Mouse (Mus musculus): Measurements from ENCODE around the gene St8sia2. TPM values are rescaled to one million over a fixed set of nuclear protein-coding genes. Genes with fewer than 3 reads are reported as not detected.
A peak's percentile ranks its signal among the peaks of the same experiment; 100 is the strongest.

St8sia2 gene
- polyA plus RNA-seq, 1 experiment from 2014 or later = 78.8 TPM

DNA sequence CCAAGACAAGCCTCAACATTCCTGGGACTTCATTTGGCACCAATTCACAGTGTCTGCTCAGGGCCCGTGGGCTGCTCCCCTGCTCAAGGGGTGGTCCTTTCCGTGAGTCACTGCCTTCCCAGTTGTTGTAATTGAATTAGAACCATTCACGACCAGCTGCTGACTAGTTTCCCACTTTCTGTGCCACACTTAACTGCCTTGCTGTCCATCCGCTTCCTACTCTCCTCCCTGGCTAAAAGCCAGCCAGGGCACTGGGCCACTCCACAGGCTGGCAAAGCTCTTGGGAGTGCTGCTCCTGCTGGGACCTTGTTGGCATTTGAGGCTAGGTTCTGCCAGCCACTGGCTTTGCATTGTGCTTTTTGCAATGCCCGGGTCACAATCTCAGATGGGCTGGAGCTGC, 59.0 kb downstream of the St8sia2 start:
- H3K4me1 ChIP-seq = peaks cover 8% of the 10 kb centered on the region; the same call in 1 of the 2 replicates
- H3K27ac ChIP-seq (replicated peaks) = no peak overlapping the region
- H3K9me3 ChIP-seq = no peaks in the 10 kb centered on the region
- no peaks in the 10 kb centered on the region for H3K27me3 ChIP-seq
- 32% methylated on average over 5 of the region's 5 CpGs for WGBS
- no peak overlapping the region for H3K4me2 ChIP-seq (replicated peaks)
- H3K36me3 ChIP-seq = peaks cover 74% of the 10 kb centered on the region
- no peak overlapping the region for H3K9ac ChIP-seq (replicated peaks)
- no peak overlapping the region for H3K4me3 ChIP-seq
- ATAC-seq (replicated peaks) = peak; percentile 23; the same call in 1 of the 2 replicates

DNA sequence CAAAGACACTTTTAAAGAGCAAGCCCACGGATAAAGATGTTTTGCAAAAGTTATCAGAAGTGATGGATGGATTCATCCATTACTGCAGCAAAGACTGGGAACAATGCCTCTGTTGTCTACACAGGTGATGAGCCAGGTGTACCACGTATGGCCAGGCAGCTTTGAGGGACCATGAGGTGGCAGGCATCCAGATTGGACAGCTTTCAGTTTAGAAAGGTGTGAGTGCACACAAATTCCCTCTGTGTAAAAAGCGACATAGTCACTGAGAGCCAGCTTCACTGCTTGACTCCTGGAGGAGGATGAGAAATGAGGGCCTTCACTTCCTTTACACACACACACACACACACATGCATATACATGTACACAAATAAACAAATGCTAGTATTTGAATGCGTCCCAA, 60.4 kb downstream of the St8sia2 start:
- WGBS = 83% methylated on average over 4 of the region's 4 CpGs
- Histone ChIP-seq H3K4me2 (replicated peaks) (no peak overlapping the region), H3K9ac (replicated peaks) (no peak overlapping the region), H3K4me1 (peaks cover 8% of the 10 kb centered on the region; the same call in 1 of the 2 replicates), H3K36me3 (peaks cover 69% of the 10 kb centered on the region), H3K27ac (replicated peaks) (no peak overlapping the region), H3K9me3 (no peaks in the 10 kb centered on the region), H3K4me3 (no peak overlapping the region), H3K27me3 (no peaks in the 10 kb centered on the region)
- ATAC-seq (replicated peaks) = no peak

DNA sequence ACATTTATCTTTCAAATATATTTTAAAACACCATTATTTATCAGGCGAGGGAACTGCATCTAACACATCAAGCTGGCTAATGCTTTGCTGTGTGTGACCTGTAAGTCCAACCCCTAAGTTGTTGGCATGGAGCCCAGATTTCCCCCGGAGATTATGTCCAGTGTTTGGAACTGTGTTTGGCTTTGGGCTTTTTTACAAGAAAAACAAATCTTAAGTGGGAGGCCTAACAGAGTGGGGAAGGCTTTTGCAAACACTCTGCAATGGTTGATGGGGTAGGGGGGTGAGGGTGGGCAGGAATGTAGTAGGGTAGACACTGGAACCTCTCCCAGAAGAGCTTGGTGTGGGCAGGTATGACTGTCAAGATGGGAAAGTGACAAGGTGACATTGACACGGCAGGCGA, 71.8 kb downstream of the St8sia2 start:
- peak; percentile 14 for ATAC-seq (replicated peaks)
- Histone ChIP-seq H3K27ac (replicated peaks) (no peak overlapping the region), H3K4me3 (no peak overlapping the region), H3K4me1 (peaks cover 16% of the 10 kb centered on the region), H3K36me3 (peaks cover 56% of the 10 kb centered on the region), H3K4me2 (replicated peaks) (no peak overlapping the region), H3K9ac (replicated peaks) (no peak overlapping the region), H3K9me3 (no peaks in the 10 kb centered on the region), H3K27me3 (no peaks in the 10 kb centered on the region)
- WGBS = 38% methylated on average over 4 of the region's 4 CpGs

DNA sequence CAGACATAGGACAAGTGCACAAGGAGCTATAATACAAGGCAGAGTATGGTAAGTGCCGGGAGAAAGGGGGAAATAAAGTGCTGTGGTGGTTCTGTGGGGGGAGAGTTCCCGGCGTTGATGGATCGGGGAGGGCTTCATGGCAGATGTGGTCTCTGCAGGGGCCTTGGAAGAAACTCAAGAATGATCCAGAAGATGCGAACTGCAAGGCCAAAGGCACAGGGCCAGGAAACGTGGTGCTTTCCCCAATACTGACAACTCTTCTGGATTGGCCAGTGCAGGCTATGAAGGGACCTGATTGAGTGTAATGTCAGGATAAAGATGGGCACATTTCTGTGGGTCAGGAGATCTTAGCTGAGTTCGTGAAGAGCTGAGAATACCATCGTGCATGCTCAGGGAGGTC, 74.3 kb downstream of the St8sia2 start:
- Histone ChIP-seq H3K4me2 (replicated peaks) (no peak overlapping the region), H3K36me3 (peaks cover 38% of the 10 kb centered on the region), H3K9me3 (no peaks in the 10 kb centered on the region), H3K4me1 (peaks cover 16% of the 10 kb centered on the region), H3K27me3 (no peaks in the 10 kb centered on the region), H3K4me3 (no peak overlapping the region), H3K27ac (replicated peaks) (no peak overlapping the region), H3K9ac (replicated peaks) (no peak overlapping the region)
- WGBS = 93% methylated on average over 8 of the region's 8 CpGs
- ATAC-seq (replicated peaks) = no peak

DNA sequence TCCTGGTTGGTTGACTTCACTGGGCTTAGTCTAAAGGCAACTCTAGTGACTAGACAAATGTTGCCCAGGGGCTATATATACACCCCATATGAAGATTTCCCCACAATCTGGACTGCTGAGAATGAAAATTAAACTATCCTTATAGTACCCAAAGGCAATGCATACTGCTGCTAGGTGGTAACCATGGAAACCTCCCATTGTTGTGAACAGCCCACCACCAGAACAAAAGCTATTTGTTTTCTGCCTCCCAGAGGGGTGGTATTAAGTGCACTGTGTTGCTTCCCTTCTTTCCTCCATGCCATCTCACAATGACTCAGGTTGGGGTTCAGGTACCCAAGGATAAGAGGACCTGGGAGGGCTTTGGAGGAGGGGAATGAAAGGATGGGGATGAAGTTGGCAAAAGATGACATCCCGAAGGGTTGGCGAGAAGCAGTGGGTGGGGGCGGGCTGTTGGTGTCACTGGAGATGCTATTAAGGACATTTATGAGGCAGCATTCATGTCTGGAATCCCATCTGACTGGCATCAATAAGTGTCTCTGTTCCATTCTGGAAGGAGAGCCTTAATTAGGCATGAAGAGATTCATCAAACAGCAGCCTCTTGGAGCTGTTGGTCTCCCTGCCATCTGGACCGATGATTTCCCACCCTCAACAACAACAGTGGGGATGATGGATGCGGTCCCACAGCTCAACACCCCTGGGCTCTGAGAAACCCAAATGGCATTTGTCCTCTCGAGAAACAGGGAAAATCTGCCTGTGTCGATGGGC, 75.3 kb downstream of the St8sia2 start:
- no peak overlapping the region; the same call in 1 of the 2 replicates for H3K27ac ChIP-seq (replicated peaks)
- no peak overlapping the region for H3K9ac ChIP-seq (replicated peaks)
- 63% methylated on average over 7 of the region's 7 CpGs for WGBS
- H3K36me3 ChIP-seq = peaks cover 31% of the 10 kb centered on the region
- H3K9me3 ChIP-seq = no peaks in the 10 kb centered on the region
- peaks cover 16% of the 10 kb centered on the region for H3K4me1 ChIP-seq
- no peaks in the 10 kb centered on the region for H3K27me3 ChIP-seq
- ATAC-seq (replicated peaks) = peak; percentile 42
- H3K4me2 ChIP-seq (replicated peaks) = no peak overlapping the region
- no peak overlapping the region for H3K4me3 ChIP-seq

DNA sequence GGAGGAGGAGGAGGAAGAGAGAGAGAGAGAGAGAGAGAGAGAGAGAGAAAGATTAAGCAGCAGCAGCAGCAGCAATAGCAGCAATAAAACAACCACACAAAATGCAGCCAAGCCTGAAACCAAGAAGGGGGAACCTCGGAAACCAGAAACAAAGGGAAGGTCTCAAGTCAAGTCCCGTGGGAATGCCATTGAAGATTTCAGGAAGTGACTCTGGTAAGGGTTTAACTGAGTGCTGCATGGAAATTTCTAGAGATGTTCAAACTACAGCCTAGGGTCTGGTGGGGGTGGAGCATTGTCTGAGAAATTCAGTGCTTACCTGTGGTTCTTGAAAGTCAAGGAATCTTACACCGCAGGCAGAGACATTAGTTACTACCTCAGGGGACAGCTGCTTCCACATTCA, 77.4 kb downstream of the St8sia2 start:
- Histone ChIP-seq H3K27ac (replicated peaks) (no peak overlapping the region), H3K27me3 (no peaks in the 10 kb centered on the region), H3K9ac (replicated peaks) (no peak overlapping the region), H3K4me3 (no peak overlapping the region), H3K4me1 (peaks cover 5% of the 10 kb centered on the region; the same call in 1 of the 2 replicates), H3K9me3 (no peaks in the 10 kb centered on the region), H3K36me3 (peaks cover 11% of the 10 kb centered on the region; the same call in 1 of the 2 replicates), H3K4me2 (replicated peaks) (no peak overlapping the region)
- ATAC-seq (replicated peaks) = no peak
- 57% methylated on average over 3 of the region's 3 CpGs for WGBS

DNA sequence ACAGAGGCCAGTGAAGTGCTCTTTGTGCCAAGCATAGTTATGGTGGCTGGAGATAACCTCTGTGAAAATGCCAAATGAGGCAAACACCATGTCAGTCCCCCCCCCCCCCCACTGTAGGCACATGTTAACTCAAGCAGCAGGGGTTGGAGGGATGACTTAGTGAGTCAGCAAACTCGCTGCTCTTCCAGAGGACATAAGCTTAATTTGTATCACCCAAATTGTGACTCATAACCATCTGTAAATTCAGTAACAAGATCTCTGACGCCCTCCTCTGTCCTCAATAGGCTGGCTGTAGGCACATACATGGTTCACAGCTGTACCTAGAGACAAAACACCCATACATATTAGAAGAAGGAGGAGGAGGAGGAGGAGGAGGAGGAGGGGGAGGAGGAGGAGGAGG, 77.8 kb downstream of the St8sia2 start:
- Histone ChIP-seq H3K4me2 (replicated peaks) (no peak overlapping the region), H3K27ac (replicated peaks) (no peak overlapping the region), H3K4me1 (0 out of 2 replicates have a peak, but pooled peaks cover 1% of the 10 kb centered on the region), H3K27me3 (no peaks in the 10 kb centered on the region), H3K4me3 (no peak overlapping the region), H3K9ac (replicated peaks) (no peak overlapping the region), H3K9me3 (no peaks in the 10 kb centered on the region), H3K36me3 (peaks cover 7% of the 10 kb centered on the region; the same call in 1 of the 2 replicates)
- WGBS = 84% methylated on average over 2 of the region's 2 CpGs
- ATAC-seq (replicated peaks) = no peak

DNA sequence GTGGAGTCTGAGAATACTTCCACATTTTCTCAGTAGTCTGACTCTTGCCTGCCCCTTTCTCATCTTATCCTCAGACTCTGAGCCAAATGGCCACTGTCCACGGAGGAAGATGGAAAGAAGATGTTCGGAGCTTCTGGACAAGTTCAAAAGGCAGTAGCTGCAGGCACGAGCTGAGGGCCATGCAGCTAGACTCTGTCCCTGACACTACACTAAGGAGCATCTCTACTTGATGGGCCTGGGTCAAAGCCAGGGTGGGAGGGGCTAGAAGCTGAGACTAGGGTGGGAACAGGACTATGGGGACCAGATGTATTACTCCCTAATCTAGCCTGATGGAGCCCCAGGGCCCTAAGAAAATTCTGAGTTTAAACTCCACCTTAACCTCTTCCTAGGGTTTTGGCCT, 80.5 kb downstream of the St8sia2 start:
- Histone ChIP-seq H3K4me2 (replicated peaks) (no peak overlapping the region), H3K9ac (replicated peaks) (no peak overlapping the region), H3K9me3 (no peaks in the 10 kb centered on the region), H3K36me3 (no peaks in the 10 kb centered on the region), H3K27ac (replicated peaks) (no peak overlapping the region), H3K27me3 (no peaks in the 10 kb centered on the region), H3K4me3 (no peak overlapping the region), H3K4me1 (no peaks in the 10 kb centered on the region)
- WGBS = 84% methylated on average over 3 of the region's 3 CpGs
- no peak for ATAC-seq (replicated peaks)

DNA sequence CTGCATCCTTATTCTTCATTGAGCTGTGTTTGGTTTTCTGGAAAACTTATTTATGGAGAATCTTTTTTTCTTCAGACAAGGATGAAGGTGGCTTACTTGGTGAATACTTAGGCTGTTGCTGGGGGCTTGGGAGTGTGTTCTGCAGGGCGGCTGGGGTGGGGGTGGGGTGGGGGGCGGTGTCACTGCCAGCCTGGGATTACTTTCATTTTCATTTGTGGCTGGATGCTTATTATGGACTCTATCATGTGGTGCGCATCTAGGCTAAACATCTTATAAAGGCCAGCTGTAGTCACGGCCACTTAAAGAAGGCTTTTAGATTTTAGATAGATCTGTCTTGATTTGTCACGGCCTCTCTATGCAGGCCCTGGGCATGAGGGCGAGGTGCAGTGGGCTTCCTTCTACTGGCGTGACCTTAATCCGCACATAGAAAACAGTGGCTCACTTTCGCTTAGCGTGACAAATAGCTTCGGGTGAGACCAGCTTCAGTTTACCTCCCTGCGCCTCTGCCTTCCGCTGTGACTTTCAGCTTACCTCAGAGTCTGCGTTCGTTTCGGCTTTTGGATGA, 92.5 kb downstream of the St8sia2 start:
- 86% methylated on average over 16 of the region's 16 CpGs for WGBS
- no peak overlapping the region for H3K4me2 ChIP-seq (replicated peaks)
- no peak overlapping the region for H3K27ac ChIP-seq (replicated peaks)
- H3K9me3 ChIP-seq = no peaks in the 10 kb centered on the region
- H3K36me3 ChIP-seq = no peaks in the 10 kb centered on the region
- no peak overlapping the region for H3K9ac ChIP-seq (replicated peaks)
- no peak overlapping the region for H3K4me3 ChIP-seq
- no peak for ATAC-seq (replicated peaks)
- H3K4me1 ChIP-seq = peaks cover 25% of the 10 kb centered on the region
- 0 out of 2 replicates have a peak, but pooled peaks cover 2% of the 10 kb centered on the region for H3K27me3 ChIP-seq

DNA sequence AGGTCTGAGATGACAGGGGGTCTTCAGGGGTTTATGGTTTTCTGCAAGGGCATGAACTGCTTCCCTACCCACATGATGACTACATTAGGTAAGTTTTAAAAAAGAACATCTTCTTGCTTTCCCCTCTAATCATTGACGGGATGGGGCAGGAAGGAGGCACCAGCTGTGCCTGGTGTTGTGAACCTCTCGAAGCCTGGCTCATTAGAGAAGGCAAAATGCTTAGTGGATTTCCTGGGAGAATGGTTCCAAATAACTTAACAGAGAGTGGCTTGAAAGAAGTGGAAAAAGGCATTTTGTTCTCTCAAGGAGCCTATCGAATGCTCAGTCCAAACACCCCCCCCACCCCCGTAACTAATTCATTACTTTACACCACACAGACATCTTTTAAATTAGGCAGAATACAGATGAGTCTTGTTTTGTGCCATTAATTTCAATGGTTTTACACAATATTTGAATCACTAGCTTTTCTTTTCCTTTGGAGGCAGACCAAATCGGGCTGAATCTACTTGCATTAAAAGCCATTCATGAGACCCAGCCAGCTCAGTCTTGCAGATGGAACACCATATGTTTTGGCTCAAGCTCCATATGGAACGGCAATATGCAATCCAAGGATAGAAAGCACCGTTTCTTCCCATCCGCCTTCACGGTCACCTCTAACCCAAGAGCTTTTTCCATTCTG, 95.7 kb downstream of the St8sia2 start:
- peaks cover 25% of the 10 kb centered on the region for H3K4me1 ChIP-seq
- peak; percentile 93 for ATAC-seq (replicated peaks)
- H3K4me3 ChIP-seq = no peak overlapping the region
- no peaks in the 10 kb centered on the region for H3K9me3 ChIP-seq
- no peak overlapping the region for H3K9ac ChIP-seq (replicated peaks)
- WGBS = 8% methylated on average over 9 of the region's 9 CpGs
- 0 out of 2 replicates have a peak, but pooled peaks cover 2% of the 10 kb centered on the region for H3K27me3 ChIP-seq
- peak overlapping the region; percentile 74 for H3K27ac ChIP-seq (replicated peaks)
- H3K36me3 ChIP-seq = no peaks in the 10 kb centered on the region
- H3K4me2 ChIP-seq (replicated peaks) = no peak overlapping the region; the same call in 1 of the 2 replicates

DNA sequence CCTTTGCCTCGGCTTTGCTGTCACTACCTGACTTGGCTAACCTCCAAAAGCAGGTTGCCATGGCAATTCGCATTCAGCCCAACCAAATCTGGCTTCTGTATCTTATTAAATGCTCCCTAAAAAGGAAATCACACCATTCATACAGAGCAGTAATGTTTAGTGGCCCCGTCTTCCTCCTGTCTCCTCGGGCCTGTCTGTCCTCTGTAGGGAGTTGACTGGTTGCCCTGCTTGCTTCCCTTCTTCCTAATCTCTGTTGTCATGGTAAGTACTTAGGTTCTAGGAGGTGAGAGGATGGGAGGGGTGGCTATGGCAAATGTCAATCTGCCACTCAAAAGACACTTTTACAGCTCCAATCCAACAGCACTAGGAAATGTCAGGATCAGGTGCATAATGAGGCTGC, 101.6 kb downstream of the St8sia2 start:
- no peak overlapping the region for H3K4me2 ChIP-seq (replicated peaks)
- 17% methylated on average over 4 of the region's 4 CpGs for WGBS
- no peak for ATAC-seq (replicated peaks)
- H3K36me3 ChIP-seq = no peaks in the 10 kb centered on the region
- H3K27me3 ChIP-seq = no peaks in the 10 kb centered on the region
- H3K9ac ChIP-seq (replicated peaks) = no peak overlapping the region
- peaks cover 11% of the 10 kb centered on the region for H3K4me1 ChIP-seq
- no peak overlapping the region for H3K4me3 ChIP-seq
- no peaks in the 10 kb centered on the region for H3K9me3 ChIP-seq
- H3K27ac ChIP-seq (replicated peaks) = 0 out of 2 replicates have a peak overlapping the region, but pooled peaks have one; percentile 14

DNA sequence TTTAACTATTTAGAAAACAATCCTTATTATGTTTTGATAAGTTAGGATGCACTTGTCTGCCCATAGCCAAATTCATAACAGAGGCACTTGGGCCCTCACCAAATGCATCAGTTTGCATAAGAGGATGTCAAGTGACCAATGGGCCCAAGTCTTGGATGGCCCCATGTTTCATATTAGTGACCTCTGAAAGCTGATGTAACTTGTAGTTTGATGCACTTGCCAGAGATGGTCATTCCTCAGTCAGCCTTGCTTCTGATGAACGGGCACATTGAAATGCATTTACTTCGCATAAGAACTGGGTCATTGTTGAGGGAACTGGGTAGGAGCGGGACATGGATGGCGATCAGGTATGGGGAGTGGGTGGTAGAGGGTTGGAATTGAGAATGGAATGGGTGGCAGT, 102.6 kb downstream of the St8sia2 start:
- no peak overlapping the region for H3K27ac ChIP-seq (replicated peaks)
- no peak overlapping the region for H3K4me2 ChIP-seq (replicated peaks)
- no peak overlapping the region for H3K4me3 ChIP-seq
- no peaks in the 10 kb centered on the region for H3K9me3 ChIP-seq
- peaks cover 5% of the 10 kb centered on the region; the same call in 1 of the 2 replicates for H3K4me1 ChIP-seq
- no peaks in the 10 kb centered on the region for H3K36me3 ChIP-seq
- no peak for ATAC-seq (replicated peaks)
- no peaks in the 10 kb centered on the region for H3K27me3 ChIP-seq
- no peak overlapping the region for H3K9ac ChIP-seq (replicated peaks)
- WGBS = 93% methylated on average over 4 of the region's 4 CpGs

Measured in forebrain, embryonic 15.5 days (tissue).